Mouse (Mus musculus): ENCODE data around the gene Myh10. TPM values are rescaled to one million over a fixed set of nuclear protein-coding genes. Genes with fewer than 3 reads are reported as not detected.

Myh10 gene
- total RNA-seq (2022), result 10 to 100 TPM; 42.2 to 60.3 (median 49.1) TPM

DNA sequence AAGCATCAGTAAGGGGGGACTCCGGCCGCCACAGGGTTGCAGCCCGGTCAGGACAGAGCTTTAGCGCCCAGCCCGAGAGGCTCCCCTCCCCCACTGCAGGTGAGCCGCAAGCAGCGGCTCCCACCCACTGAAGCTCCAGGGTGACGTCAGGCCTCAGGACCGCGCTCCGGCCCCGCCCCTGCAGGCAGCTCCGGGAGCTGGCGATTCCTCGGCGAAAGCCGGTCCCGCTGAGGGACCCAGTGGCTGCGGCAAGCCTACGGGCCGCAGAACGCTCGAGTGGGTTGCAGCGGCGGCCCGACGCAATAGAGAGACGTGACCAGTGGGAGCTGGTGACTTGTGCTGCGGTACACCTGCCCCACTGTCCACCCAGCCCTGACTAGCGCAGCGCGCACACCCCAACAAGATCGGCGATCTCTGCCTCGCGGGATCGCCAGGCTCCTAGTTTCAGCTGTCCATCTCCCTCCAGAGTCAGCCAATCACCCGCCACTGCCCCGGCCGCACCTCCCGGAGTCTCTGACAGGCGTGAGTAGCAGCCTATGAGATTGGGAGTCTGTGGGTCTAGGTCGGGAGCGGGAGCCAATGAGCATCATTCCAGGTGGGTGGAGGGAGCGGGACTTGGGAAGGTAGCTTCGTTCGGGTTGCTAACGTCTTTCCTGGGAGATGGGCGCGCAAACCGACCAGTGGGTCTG, at the start of gene Myh10:
Gene Myh10 (plus strand): TSS at position 239 of the 689 bp plus-strand sequence.
- peak; percentile 99 for DNase-seq

- DNase-seq, result no peak
These were observed 46.6 kb upstream of the Myh10 start for GRCm38 (mm10) chr11:68644781-68645180.

GRCm38 (mm10) chr11:68647808-68648207, 43.6 kb upstream of the Myh10 start:
- no peak for DNase-seq

GRCm38 (mm10) chr11:68648385-68649148, 42.8 kb upstream of the Myh10 start:
- DNase-seq, result no peak

GRCm38 (mm10) chr11:68651518-68651917, 39.8 kb upstream of the Myh10 start:
- DNase-seq, result no peak

DNA sequence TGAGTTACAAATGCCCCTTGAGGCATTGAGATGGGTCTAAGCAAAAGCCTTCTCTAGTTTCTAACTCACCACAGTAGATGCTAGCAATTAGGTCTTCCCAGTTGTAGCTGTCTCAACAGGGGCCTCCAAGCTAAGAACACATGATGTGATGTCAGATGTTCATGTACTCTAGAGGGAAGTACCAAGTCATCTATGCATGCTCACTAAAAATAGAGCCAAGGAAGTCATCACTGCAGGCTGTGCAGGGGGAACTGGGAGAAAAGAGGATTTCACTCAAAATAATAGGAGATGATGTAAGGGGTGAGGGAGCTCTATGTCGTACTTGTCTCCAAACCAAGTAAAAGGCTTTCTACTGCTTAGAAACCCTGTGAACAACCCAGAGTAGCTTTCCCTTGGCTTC, 35.8 kb upstream of the Myh10 start:
- no peak for DNase-seq

GRCm38 (mm10) chr11:68656887-68657685, 34.3 kb upstream of the Myh10 start:
- no peak for DNase-seq

- DNase-seq, result no peak
These were observed 33.5 kb upstream of the Myh10 start for GRCm38 (mm10) chr11:68657811-68658210.

DNA sequence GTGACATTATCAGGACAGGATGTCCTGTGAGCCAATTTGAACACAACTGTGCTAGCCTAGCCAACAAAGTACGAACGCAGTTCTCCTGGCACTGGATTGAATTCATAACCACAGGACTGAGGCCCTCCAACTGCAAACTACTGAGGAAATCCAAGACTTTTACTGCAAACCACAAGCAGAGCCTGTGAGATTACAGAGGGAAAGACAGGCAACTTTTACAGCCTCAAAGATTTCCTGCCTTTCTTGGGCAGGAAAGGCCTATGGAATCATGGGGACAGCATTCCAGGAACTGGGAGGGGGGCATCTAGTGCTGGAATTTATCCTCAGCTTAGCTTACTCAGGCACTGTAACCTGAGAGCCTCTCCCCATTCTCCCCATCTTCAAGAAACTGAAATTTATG, 26.0 kb upstream of the Myh10 start:
- DNase-seq, result no peak

DNA sequence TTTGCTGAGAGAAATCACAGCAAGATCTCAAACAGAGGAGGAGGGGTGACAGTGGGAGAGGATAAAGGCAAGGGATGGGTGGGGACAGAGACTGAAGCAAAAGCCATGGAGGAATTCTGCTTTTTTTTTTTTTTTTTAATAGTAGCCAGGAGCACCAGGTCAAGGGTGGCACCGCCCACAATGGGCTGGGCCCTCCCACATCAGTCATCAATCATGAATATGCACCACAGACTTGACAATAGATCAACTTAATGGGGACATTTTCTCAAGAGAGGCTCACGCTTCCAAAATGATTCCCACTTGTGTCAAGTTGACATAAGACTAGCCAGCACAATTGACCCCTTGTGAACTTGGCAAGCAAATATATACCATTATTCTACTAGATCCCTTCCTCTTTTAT, 25.1 kb upstream of the Myh10 start:
- no peak for DNase-seq

GRCm38 (mm10) chr11:68672270-68672970, 18.9 kb upstream of the Myh10 start:
- DNase-seq, result peak; percentile 24

- no peak for DNase-seq
These were observed 17.3 kb upstream of the Myh10 start for GRCm38 (mm10) chr11:68674071-68674470.

- DNase-seq, result no peak
These were observed 16.7 kb upstream of the Myh10 start for GRCm38 (mm10) chr11:68674643-68675042.

- DNase-seq, result no peak
These were observed 16.1 kb upstream of the Myh10 start for GRCm38 (mm10) chr11:68675274-68675673.

- DNase-seq, result no peak
These were observed 10.0 kb upstream of the Myh10 start for GRCm38 (mm10) chr11:68681254-68681839.

GRCm38 (mm10) chr11:68682136-68682806, 9.1 kb upstream of the Myh10 start:
- DNase-seq, result no peak

- no peak for DNase-seq
These were observed 5.4 kb upstream of the Myh10 start for GRCm38 (mm10) chr11:68686001-68686400.

GRCm38 (mm10) chr11:68689304-68689703, 2.1 kb upstream of the Myh10 start:
- no peak for DNase-seq

DNA sequence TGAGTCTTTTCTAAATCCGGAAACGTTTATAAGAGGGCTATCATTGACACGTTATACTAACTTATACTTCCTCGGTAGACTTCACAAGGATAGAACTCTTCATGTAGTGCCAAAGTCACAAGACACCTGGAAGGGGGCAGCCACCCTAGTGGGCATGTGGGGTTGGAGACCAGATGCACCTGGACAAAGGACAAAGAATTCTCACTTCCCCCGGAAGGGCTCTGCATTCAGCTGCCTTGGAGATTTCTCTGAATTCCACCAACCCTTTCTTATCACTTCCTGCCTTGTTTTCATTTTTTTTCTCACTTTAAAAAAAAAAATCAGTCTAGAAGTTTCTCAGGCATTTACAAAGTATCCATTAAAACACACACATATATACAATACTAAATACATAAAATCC, 894 bp upstream of the Myh10 start:
- DNase-seq, result no peak

GRCm38 (mm10) chr11:68692010-68692692, 792 bp downstream of the Myh10 start:
- DNase-seq, result peak; percentile 24

Data from adrenal gland, adult 8-10 months (tissue).